Mouse (Mus musculus): ENCODE data around the gene Tubg2. TPM values are rescaled to one million over a fixed set of nuclear protein-coding genes. Genes with fewer than 3 reads are reported as not detected.

The Tubg2 gene
- total RNA-seq (2014; rRNA removed; ENCODE audit: low replicate concordance) (0.08 TPM in 1 of 2 replicates, not detected in the other), polyA plus RNA-seq (2015; fragmentation: Nextera tagmentation; extraction: Ambion mirVana) (1.8 and 2.1 TPM in 2 replicates)

GRCm38 (mm10) chr11:101155728-101156371 is at the start of gene Tubg2:
TSS of gene Tubg2 (plus strand) at chr11:101155907.
- H3K27me3 ChIP-seq (ENCODE audit: control insufficient read depth, insufficient read depth, low read length): no peaks in the 10 kb centered on the region
- whole genome bisulfite sequencing: 2% methylated on average over 36 of the region's 36 CpGs
- H3K27ac ChIP-seq (ENCODE audit: low read depth): 0 out of 2 replicates have a peak within 1 kb of the TSS, but pooled peaks have one; percentile 7
- peak within 1 kb of the TSS; percentile 65 for H3K4me2 ChIP-seq (ENCODE audit: low read depth, low read length)
- no peak for TF ChIP-seq EP300 (IDR thresholded peaks at IDR 0.05; ENCODE audit: low read depth)
- TF ChIP-seq CTCF (IDR thresholded peaks at IDR 0.05; ENCODE audit: low read depth): no peak
- no peaks in the 10 kb centered on the region for H3K9me3 ChIP-seq (replicated peaks; ENCODE audit: control insufficient read depth, low read length)
- DNase-seq (ENCODE audit: low spot score) (no peak), ATAC-seq (ENCODE audit: insufficient read depth, low read depth) (peak; percentile 58)
- H3K4me3 ChIP-seq (ENCODE audit: low read depth, low read length): peak within 1 kb of the TSS; percentile 40
- H3K4me1 ChIP-seq (ENCODE audit: control insufficient read depth, insufficient read depth): peaks cover 9% of the 10 kb centered on the region
- H3K9ac ChIP-seq (replicated peaks; ENCODE audit: low read depth, low read length): peak within 1 kb of the TSS; percentile 18; the same call in 1 of the 2 replicates
- no peaks in the 10 kb centered on the region for H3K36me3 ChIP-seq (replicated peaks; ENCODE audit: control insufficient read depth, insufficient read depth, low read length)

DNA sequence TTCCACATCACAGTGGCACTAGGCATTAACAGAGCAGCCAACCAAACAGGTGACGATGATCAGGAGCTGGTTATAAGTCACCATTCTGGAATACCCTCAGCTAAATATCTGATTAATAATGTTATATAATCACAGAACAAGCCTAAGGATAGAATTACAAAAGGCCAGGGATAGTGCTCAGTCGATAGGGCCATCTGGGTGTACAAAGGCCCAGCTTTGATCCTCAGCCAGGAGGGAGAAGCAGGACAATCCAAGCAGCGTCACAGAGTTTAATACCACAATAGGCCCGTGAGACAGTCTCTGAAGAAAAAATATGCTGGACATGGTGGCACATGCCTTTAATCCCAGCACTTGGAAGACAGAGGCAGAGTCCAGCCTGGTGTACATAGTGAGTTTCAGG is 46.4 kb upstream of the Tubg2 start:
- Histone ChIP-seq H3K4me3 (ENCODE audit: low read depth, low read length) (no peak overlapping the region), H3K9me3 (replicated peaks; ENCODE audit: control insufficient read depth, low read length) (no peaks in the 10 kb centered on the region), H3K27ac (ENCODE audit: low read depth) (no peak overlapping the region), H3K4me2 (ENCODE audit: low read depth, low read length) (no peak overlapping the region), H3K4me1 (ENCODE audit: control insufficient read depth, insufficient read depth) (no peaks in the 10 kb centered on the region), H3K9ac (replicated peaks; ENCODE audit: low read depth, low read length) (no peak overlapping the region), H3K36me3 (replicated peaks; ENCODE audit: control insufficient read depth, insufficient read depth, low read length) (peaks cover 19% of the 10 kb centered on the region), H3K27me3 (ENCODE audit: control insufficient read depth, insufficient read depth, low read length) (no peaks in the 10 kb centered on the region)
- DNase-seq (ENCODE audit: low spot score) (no peak), ATAC-seq (ENCODE audit: insufficient read depth, low read depth) (no peak)
- WGBS: 77% methylated on average over 4 of the region's 4 CpGs
- TF ChIP-seq CTCF (IDR thresholded peaks at IDR 0.05; ENCODE audit: low read depth): no peak
- no peak for TF ChIP-seq EP300 (IDR thresholded peaks at IDR 0.05; ENCODE audit: low read depth)

- H3K27ac ChIP-seq (ENCODE audit: low read depth): no peak overlapping the region
- H3K4me1 ChIP-seq (ENCODE audit: control insufficient read depth, insufficient read depth): no peaks in the 10 kb centered on the region
- H3K4me2 ChIP-seq (ENCODE audit: low read depth, low read length): no peak overlapping the region
- H3K9me3 ChIP-seq (replicated peaks; ENCODE audit: control insufficient read depth, low read length): no peaks in the 10 kb centered on the region
- no peaks in the 10 kb centered on the region for H3K27me3 ChIP-seq (ENCODE audit: control insufficient read depth, insufficient read depth, low read length)
- peaks cover 6% of the 10 kb centered on the region; the same call in 1 of the 2 replicates for H3K36me3 ChIP-seq (replicated peaks; ENCODE audit: control insufficient read depth, insufficient read depth, low read length)
- H3K4me3 ChIP-seq (ENCODE audit: low read depth, low read length): no peak overlapping the region
- H3K9ac ChIP-seq (replicated peaks; ENCODE audit: low read depth, low read length): no peak overlapping the region
- ATAC-seq (ENCODE audit: insufficient read depth, low read depth) (no peak), DNase-seq (ENCODE audit: low spot score) (no peak)
- no peak for TF ChIP-seq EP300 (IDR thresholded peaks at IDR 0.05; ENCODE audit: low read depth)
- no peak for TF ChIP-seq CTCF (IDR thresholded peaks at IDR 0.05; ENCODE audit: low read depth)
- 58% methylated on average over 5 of the region's 5 CpGs for WGBS
Observed at GRCm38 (mm10) chr11:101110708-101111107, 45.0 kb upstream of the Tubg2 start.

DNA sequence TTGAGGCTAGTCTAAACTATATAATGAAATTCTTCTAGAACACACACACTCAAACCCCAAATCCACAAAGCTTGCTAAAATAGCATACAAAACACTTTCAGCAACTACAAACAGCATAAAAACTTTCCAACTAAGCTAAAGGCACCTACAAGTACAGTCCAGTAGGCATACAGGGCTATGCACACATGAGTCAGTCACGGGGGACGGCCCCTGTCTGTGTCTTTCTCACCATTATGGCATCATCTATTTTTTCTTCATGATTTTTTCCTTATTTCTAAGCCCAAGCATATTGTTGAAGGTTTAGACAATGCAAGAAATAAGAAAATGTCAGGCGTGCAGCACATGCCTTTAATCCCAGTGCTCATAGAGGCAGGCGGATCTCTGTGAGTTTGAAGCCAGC is 44.5 kb upstream of the Tubg2 start:
- Histone ChIP-seq H3K9me3 (replicated peaks; ENCODE audit: control insufficient read depth, low read length) (no peaks in the 10 kb centered on the region), H3K4me3 (ENCODE audit: low read depth, low read length) (no peak overlapping the region), H3K27ac (ENCODE audit: low read depth) (no peak overlapping the region), H3K4me1 (ENCODE audit: control insufficient read depth, insufficient read depth) (no peaks in the 10 kb centered on the region), H3K36me3 (replicated peaks; ENCODE audit: control insufficient read depth, insufficient read depth, low read length) (peaks cover 6% of the 10 kb centered on the region), H3K4me2 (ENCODE audit: low read depth, low read length) (no peak overlapping the region), H3K27me3 (ENCODE audit: control insufficient read depth, insufficient read depth, low read length) (no peaks in the 10 kb centered on the region), H3K9ac (replicated peaks; ENCODE audit: low read depth, low read length) (no peak overlapping the region)
- no peak for ATAC-seq (ENCODE audit: insufficient read depth, low read depth)
- TF ChIP-seq CTCF (IDR thresholded peaks at IDR 0.05; ENCODE audit: low read depth) (no peak), EP300 (IDR thresholded peaks at IDR 0.05; ENCODE audit: low read depth) (no peak)
- DNase-seq (ENCODE audit: low spot score): no peak
- WGBS: 90% methylated on average over 4 of the region's 4 CpGs

- DNase-seq (ENCODE audit: low spot score): no peak
- H3K4me1 ChIP-seq (ENCODE audit: control insufficient read depth, insufficient read depth): no peaks in the 10 kb centered on the region
- H3K9me3 ChIP-seq (replicated peaks; ENCODE audit: control insufficient read depth, low read length): no peaks in the 10 kb centered on the region
- TF ChIP-seq EP300 (IDR thresholded peaks at IDR 0.05; ENCODE audit: low read depth): no peak
- TF ChIP-seq CTCF (IDR thresholded peaks at IDR 0.05; ENCODE audit: low read depth): no peak
- no peak for ATAC-seq (ENCODE audit: insufficient read depth, low read depth)
- peaks cover 6% of the 10 kb centered on the region for H3K36me3 ChIP-seq (replicated peaks; ENCODE audit: control insufficient read depth, insufficient read depth, low read length)
- no peak overlapping the region for H3K9ac ChIP-seq (replicated peaks; ENCODE audit: low read depth, low read length)
- WGBS: 92% methylated on average over 3 of the region's 3 CpGs
- H3K4me2 ChIP-seq (ENCODE audit: low read depth, low read length): no peak overlapping the region
- no peaks in the 10 kb centered on the region for H3K27me3 ChIP-seq (ENCODE audit: control insufficient read depth, insufficient read depth, low read length)
- H3K4me3 ChIP-seq (ENCODE audit: low read depth, low read length): no peak overlapping the region
- no peak overlapping the region for H3K27ac ChIP-seq (ENCODE audit: low read depth)
Observed at GRCm38 (mm10) chr11:101112186-101112585, 43.5 kb upstream of the Tubg2 start.

DNA sequence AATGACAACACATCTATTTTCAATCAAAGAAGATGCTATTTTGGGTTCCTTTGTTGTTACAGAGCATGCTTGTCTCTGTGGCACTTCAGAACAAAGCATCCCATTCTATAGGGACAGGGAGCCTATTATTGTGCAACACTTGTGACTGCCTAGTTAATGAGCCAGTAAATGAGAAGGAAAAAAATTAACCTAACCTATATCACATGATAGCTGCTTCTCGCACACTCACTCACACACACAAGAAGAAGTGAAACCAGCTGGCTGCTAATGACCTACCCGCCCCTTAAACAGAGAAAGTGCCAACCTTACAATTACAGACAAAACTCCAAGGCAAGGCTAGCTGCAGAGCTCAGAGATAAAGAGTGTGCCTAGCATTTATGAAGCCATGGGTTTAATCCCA is 40.1 kb upstream of the Tubg2 start:
- Histone ChIP-seq H3K4me1 (ENCODE audit: control insufficient read depth, insufficient read depth) (peaks cover 16% of the 10 kb centered on the region), H3K36me3 (replicated peaks; ENCODE audit: control insufficient read depth, insufficient read depth, low read length) (peaks cover 6% of the 10 kb centered on the region), H3K4me3 (ENCODE audit: low read depth, low read length) (no peak overlapping the region), H3K27me3 (ENCODE audit: control insufficient read depth, insufficient read depth, low read length) (no peaks in the 10 kb centered on the region), H3K9me3 (replicated peaks; ENCODE audit: control insufficient read depth, low read length) (no peaks in the 10 kb centered on the region), H3K9ac (replicated peaks; ENCODE audit: low read depth, low read length) (no peak overlapping the region), H3K4me2 (ENCODE audit: low read depth, low read length) (no peak overlapping the region), H3K27ac (ENCODE audit: low read depth) (no peak overlapping the region)
- WGBS: 74% methylated on average over 2 of the region's 2 CpGs
- ATAC-seq (ENCODE audit: insufficient read depth, low read depth) (no peak), DNase-seq (ENCODE audit: low spot score) (no peak)
- no peak for TF ChIP-seq CTCF (IDR thresholded peaks at IDR 0.05; ENCODE audit: low read depth)
- no peak for TF ChIP-seq EP300 (IDR thresholded peaks at IDR 0.05; ENCODE audit: low read depth)
